Mouse (Mus musculus) embryonic facial prominence, embryonic 14.5 days (tissue): ENCODE measurements at regions not wholly inside any gene's neighbourhood (a gene's known extent, or its start where the extent isn't known, plus 50 kb on each side); places are given as distances from the start of the nearest gene placed in this dataset.

Experiments
- ATAC-seq: fragments of 200-750 bp; cut with Nextera tagmentation; 2 replicates; pipeline ENCODE4 v1.8.0; 2017; ENCODE audit warnings: low read depth, moderate number of reproducible peaks, moderate TSS enrichment
- DNase-seq: peaks from one replicate; pipeline ENCODE4 v3.0.0-alpha.2; 2015; ENCODE audit warnings: low spot score
- H3K27ac ChIP-seq: fragments of 300-500 bp; sonication (generic); replicated peaks from 2 replicates; pipeline ENCODE4 v1.5.1; 2014; ENCODE audit warnings: low read depth, mild to moderate bottlenecking, low read length, moderate library complexity
- H3K27me3 ChIP-seq: fragments of 300-500 bp; sonication (generic); replicated peaks from 2 replicates; pipeline ENCODE4 v1.6.1; 2014; ENCODE audit warnings: low read length; ENCODE audit not compliant: control insufficient read depth, insufficient read depth
- H3K36me3 ChIP-seq: fragments of 300-500 bp; sonication (generic); 2 replicates; pipeline ENCODE4 v1.6.1; 2014; ENCODE audit warnings: low read length, mixed read lengths; ENCODE audit not compliant: control insufficient read depth, insufficient read depth
- H3K4me1 ChIP-seq: fragments of 300-500 bp; sonication (generic); 2 replicates; pipeline ENCODE4 v1.6.1; 2014; ENCODE audit warnings: antibody characterized with exemption, low read length; ENCODE audit not compliant: control insufficient read depth, insufficient read depth
- H3K4me2 ChIP-seq: fragments of 300-500 bp; sonication (generic); 2 replicates; pipeline ENCODE4 v1.6.1; 2014; ENCODE audit warnings: low read depth, mild to moderate bottlenecking, low read length, moderate library complexity, mixed read lengths
- H3K4me3 ChIP-seq: fragments of 300-500 bp; sonication (generic); 2 replicates; pipeline ENCODE4 v1.5.1; 2014; ENCODE audit warnings: low read depth, mild to moderate bottlenecking, low read length
- H3K9ac ChIP-seq: fragments of 300-500 bp; sonication (generic); 2 replicates; pipeline ENCODE4 v1.6.1; 2014; ENCODE audit warnings: low read depth, mild to moderate bottlenecking, low read length, moderate library complexity, mixed read lengths
- H3K9me3 ChIP-seq: fragments of 300-500 bp; sonication (generic); 2 replicates; pipeline ENCODE4 v1.6.1; 2016; ENCODE audit warnings: low read length; ENCODE audit not compliant: control insufficient read depth
- WGBS: fragments of 180-500 bp; shearing (Covaris S2); extraction: QIAGEN DNeasy Blood & Tissue Kit; methylation state at CpG from one replicate; pipeline ENCODE4 v1.1.7; 2014; 5-methylcytosine and 5-hydroxymethylcytosine counted together

GRCm38 (mm10) chr3:99047156-99047555, 93.7 kb upstream of the Wars2 start:
- H3K9ac ChIP-seq, result no peak overlapping the region
- no peaks in the 10 kb centered on the region for H3K36me3 ChIP-seq
- 25% methylated on average over 5 of the region's 5 CpGs for WGBS
- no peaks in the 10 kb centered on the region for H3K9me3 ChIP-seq
- H3K27me3 ChIP-seq, result no peaks in the 10 kb centered on the region
- H3K4me2 ChIP-seq, result no peak overlapping the region
- H3K27ac ChIP-seq, result no peak overlapping the region
- ATAC-seq, result no peak
- DNase-seq, result peak; percentile 73
- H3K4me3 ChIP-seq, result no peak overlapping the region
- H3K4me1 ChIP-seq, result peaks cover 5% of the 10 kb centered on the region

- H3K4me2 ChIP-seq, result no peak overlapping the region
Measured at GRCm38 (mm10) chr3:99049305-99049704, 91.6 kb upstream of the Wars2 start.

GRCm38 (mm10) chr3:99052176-99052575, 88.7 kb upstream of the Wars2 start:
- Histone ChIP-seq H3K9me3 (no peaks in the 10 kb centered on the region), H3K4me1 (peaks cover 5% of the 10 kb centered on the region), H3K27ac (no peak overlapping the region; the same call in 1 of the 2 replicates), H3K27me3 (no peaks in the 10 kb centered on the region), H3K9ac (no peak overlapping the region), H3K4me2 (no peak overlapping the region), H3K4me3 (no peak overlapping the region), H3K36me3 (no peaks in the 10 kb centered on the region)
- DNase-seq, result peak; percentile 51
- ATAC-seq, result no peak
- WGBS, result 58% methylated on average over 4 of the region's 4 CpGs

More at GRCm38 (mm10) chr3:99049305-99049704, 91.6 kb upstream of the Wars2 start:
- no peak overlapping the region for H3K27ac ChIP-seq
- H3K4me3 ChIP-seq, result no peak overlapping the region
- H3K9me3 ChIP-seq, result no peaks in the 10 kb centered on the region
- ATAC-seq (no peak), DNase-seq (no peak)
- no peaks in the 10 kb centered on the region for H3K27me3 ChIP-seq
- peaks cover 5% of the 10 kb centered on the region for H3K4me1 ChIP-seq
- H3K9ac ChIP-seq, result no peak overlapping the region
- no peaks in the 10 kb centered on the region for H3K36me3 ChIP-seq
- 62% methylated on average over 2 of the region's 2 CpGs for WGBS

- 72% methylated on average over 3 of the region's 3 CpGs for WGBS
- DNase-seq, result no peak
Measured at GRCm38 (mm10) chr3:99067168-99067567, 73.7 kb upstream of the Wars2 start.

More at GRCm38 (mm10) chr3:99067168-99067567, 73.7 kb upstream of the Wars2 start:
- Histone ChIP-seq H3K27ac (no peak overlapping the region), H3K27me3 (no peaks in the 10 kb centered on the region), H3K4me2 (no peak overlapping the region), H3K36me3 (no peaks in the 10 kb centered on the region), H3K4me3 (no peak overlapping the region), H3K9me3 (no peaks in the 10 kb centered on the region), H3K9ac (no peak overlapping the region), H3K4me1 (no peaks in the 10 kb centered on the region)
- no peak for ATAC-seq
